Mouse (Mus musculus): ENCODE data around the gene Olfr1310.

DNA sequence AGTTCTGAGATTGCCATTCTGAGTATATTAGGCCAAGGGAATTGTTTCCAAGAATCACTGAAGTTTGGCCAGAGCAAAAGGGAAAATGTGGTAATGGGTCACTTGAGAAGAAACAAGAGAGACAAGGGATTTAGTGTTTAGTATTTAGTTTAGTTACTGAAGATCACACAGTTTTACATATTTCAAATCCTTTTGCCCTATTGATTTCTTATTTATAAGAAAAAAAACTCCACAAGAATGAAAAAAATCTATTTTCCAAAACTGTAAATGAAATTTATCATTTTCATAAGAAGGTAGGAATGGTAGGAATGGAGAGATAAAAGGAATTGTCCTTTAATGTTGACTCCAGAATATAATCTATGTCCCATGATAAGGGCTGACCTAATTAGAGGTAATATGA is at the start of gene Olfr1310:
- TF ChIP-seq CTCF (IDR thresholded peaks at IDR 0.05; ENCODE audit: low read depth) = no peak
- TF ChIP-seq EP300 (IDR thresholded peaks at IDR 0.05; ENCODE audit: low read depth) = no peak
